Mouse (Mus musculus) neural tube, embryonic 14.5 days (tissue): ENCODE results near the gene Rapgef5. TPM values are rescaled to one million over a fixed set of nuclear protein-coding genes. Genes with fewer than 3 reads are reported as not detected.

Source experiments
- ATAC-seq: fragments of 200-750 bp; cut with Nextera tagmentation; 2 replicates; pipeline ENCODE4 v1.8.0; 2017; ENCODE audit warnings: low read depth, mild to moderate bottlenecking, moderate TSS enrichment, moderate library complexity
- H3K27ac ChIP-seq: fragments of 300-500 bp; sonication (generic); 2 replicates; pipeline ENCODE4 v1.5.1; 2014; ENCODE audit warnings: low read depth, mild to moderate bottlenecking, control low read depth, low read length, moderate library complexity, mixed read lengths
- H3K27me3 ChIP-seq: fragments of 300-500 bp; sonication (generic); 2 replicates; pipeline ENCODE4 v1.6.1; 2014; ENCODE audit warnings: low read length; ENCODE audit not compliant: control insufficient read depth, insufficient read depth
- H3K36me3 ChIP-seq: fragments of 300-500 bp; sonication (generic); 2 replicates; pipeline ENCODE4 v1.6.1; 2014; ENCODE audit warnings: low read length, mixed read lengths; ENCODE audit not compliant: control insufficient read depth, insufficient read depth
- H3K4me1 ChIP-seq: fragments of 300-500 bp; sonication (generic); 2 replicates; pipeline ENCODE4 v1.6.1; 2014; ENCODE audit warnings: low read length; ENCODE audit not compliant: control insufficient read depth, insufficient read depth
- H3K4me2 ChIP-seq: fragments of 300-500 bp; sonication (generic); 2 replicates; pipeline ENCODE4 v1.6.1; 2014; ENCODE audit warnings: mild to moderate bottlenecking, low read depth, low read length, control low read depth
- H3K4me3 ChIP-seq: fragments of 300-500 bp; sonication (generic); 2 replicates; pipeline ENCODE4 v1.5.1; 2014; ENCODE audit warnings: low read depth, low read length, control low read depth, mixed read lengths
- H3K9ac ChIP-seq: fragments of 300-500 bp; sonication (generic); replicated peaks from 2 replicates; pipeline ENCODE4 v1.6.1; 2014; ENCODE audit warnings: low read depth, mild to moderate bottlenecking, control low read depth, low read length, mixed read lengths
- H3K9me3 ChIP-seq: fragments of 300-500 bp; sonication (generic); 2 replicates; pipeline ENCODE4 v1.6.1; 2016; ENCODE audit warnings: low read length; ENCODE audit not compliant: control insufficient read depth
- WGBS: fragments of 180-500 bp; shearing (Covaris S2); extraction: QIAGEN DNeasy Blood & Tissue Kit; methylation state at CpG from one replicate; pipeline ENCODE4 v1.1.7; 2014; 5-methylcytosine and 5-hydroxymethylcytosine counted together
- polyA plus RNA-seq: library from polyadenylated mRNA; unstranded; fragments of >200 nt; fragmentation: Nextera tagmentation; extraction: Ambion mirVana; gene quantifications from 2 replicates; pipeline ENCODE4 v1.2.1, GENCODE M21; 2014

Rapgef5 gene
- polyA plus RNA-seq, 1 experiment from 2014 or later = 39.4 TPM

- no peak for ATAC-seq
- Histone ChIP-seq H3K4me3 (no peak overlapping the region), H3K9ac (no peak overlapping the region), H3K4me1 (no peaks in the 10 kb centered on the region), H3K4me2 (no peak overlapping the region), H3K27me3 (no peaks in the 10 kb centered on the region), H3K27ac (no peak overlapping the region), H3K9me3 (no peaks in the 10 kb centered on the region), H3K36me3 (no peaks in the 10 kb centered on the region)
- WGBS = 74% methylated on average over 6 of the region's 6 CpGs
Measured at GRCm38 (mm10) chr12:117639356-117640121, 123.3 kb downstream of the Rapgef5 start.

DNA sequence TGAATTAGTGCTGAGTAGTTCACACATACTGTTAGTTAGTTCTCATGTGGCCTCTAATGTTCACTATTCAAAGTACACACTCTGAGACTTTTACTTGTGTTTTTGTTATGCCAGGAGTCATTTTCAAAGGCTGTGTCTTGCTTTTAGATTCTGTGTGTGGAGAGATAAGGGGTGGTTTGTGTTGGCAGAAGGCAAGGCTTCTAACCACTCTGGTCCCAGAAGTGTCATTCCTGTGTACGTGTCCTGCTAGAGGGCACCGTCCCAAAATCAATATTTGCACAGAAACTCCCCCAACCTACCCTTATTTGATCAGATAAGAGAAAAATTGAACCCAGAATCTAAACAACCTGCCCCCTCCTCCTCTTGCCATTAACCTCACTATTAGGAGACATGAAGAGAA is 126.2 kb downstream of the Rapgef5 start:
- H3K27me3 ChIP-seq = no peaks in the 10 kb centered on the region
- no peaks in the 10 kb centered on the region for H3K36me3 ChIP-seq
- no peak overlapping the region for H3K9ac ChIP-seq
- H3K4me2 ChIP-seq = no peak overlapping the region
- no peak overlapping the region for H3K4me3 ChIP-seq
- 70% methylated on average over 2 of the region's 2 CpGs for WGBS
- H3K4me1 ChIP-seq = no peaks in the 10 kb centered on the region
- ATAC-seq = no peak
- no peaks in the 10 kb centered on the region for H3K9me3 ChIP-seq
- H3K27ac ChIP-seq = no peak overlapping the region

DNA sequence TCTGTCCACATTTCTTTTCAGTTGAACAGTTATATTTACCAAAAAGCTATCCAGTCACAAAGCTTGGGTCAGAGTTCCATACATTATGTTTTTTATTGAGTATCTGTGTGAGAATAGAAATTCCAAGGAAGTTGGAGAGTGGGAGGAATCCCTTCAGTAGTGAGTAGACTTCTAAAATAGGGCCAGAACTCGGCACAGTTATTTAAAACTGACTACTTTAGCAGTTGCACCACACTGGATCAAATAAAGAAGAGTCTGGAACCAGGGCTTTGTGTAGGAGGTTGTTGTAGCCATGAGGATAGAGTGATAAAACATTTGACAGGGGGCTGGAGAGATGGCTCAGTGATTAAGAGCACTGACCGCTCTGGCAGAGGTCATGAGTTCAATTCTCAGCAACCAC is 129.5 kb downstream of the Rapgef5 start:
- Histone ChIP-seq H3K9ac (no peak overlapping the region), H3K4me1 (0 out of 2 replicates have a peak, but pooled peaks cover 4% of the 10 kb centered on the region), H3K4me2 (no peak overlapping the region), H3K4me3 (no peak overlapping the region), H3K9me3 (no peaks in the 10 kb centered on the region), H3K27me3 (no peaks in the 10 kb centered on the region), H3K36me3 (no peaks in the 10 kb centered on the region), H3K27ac (no peak overlapping the region)
- no peak for ATAC-seq
- 83% methylated on average over 2 of the region's 2 CpGs for WGBS

GRCm38 (mm10) chr12:117653920-117654472 is 137.7 kb downstream of the Rapgef5 start:
- WGBS = 86% methylated on average over 8 of the region's 8 CpGs
- Histone ChIP-seq H3K36me3 (no peaks in the 10 kb centered on the region), H3K27ac (no peak overlapping the region), H3K9ac (no peak overlapping the region), H3K4me1 (0 out of 2 replicates have a peak, but pooled peaks cover 4% of the 10 kb centered on the region), H3K27me3 (no peaks in the 10 kb centered on the region), H3K9me3 (no peaks in the 10 kb centered on the region), H3K4me3 (no peak overlapping the region), H3K4me2 (no peak overlapping the region)
- ATAC-seq = no peak

DNA sequence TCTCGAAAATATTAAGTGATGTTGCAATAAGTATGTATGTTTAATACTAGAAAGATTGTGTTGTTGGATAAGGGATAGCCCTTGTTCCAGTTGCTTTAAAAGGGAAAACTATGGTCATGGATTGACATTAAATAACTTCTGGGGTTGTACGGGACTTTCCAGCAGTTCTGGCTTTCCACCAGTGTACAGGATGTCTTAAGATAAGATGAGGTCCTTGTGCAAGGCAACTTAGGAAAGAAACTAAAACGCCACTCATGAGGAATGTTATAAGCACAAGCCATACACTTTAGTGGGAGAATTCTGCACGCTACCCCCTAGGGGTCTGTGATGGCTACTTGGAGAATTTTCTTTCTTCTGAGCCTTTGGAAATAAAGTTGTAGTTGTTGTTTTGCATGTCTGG is 140.7 kb downstream of the Rapgef5 start:
- no peaks in the 10 kb centered on the region for H3K36me3 ChIP-seq
- no peaks in the 10 kb centered on the region for H3K27me3 ChIP-seq
- H3K27ac ChIP-seq = no peak overlapping the region
- no peak overlapping the region for H3K9ac ChIP-seq
- H3K9me3 ChIP-seq = no peaks in the 10 kb centered on the region
- no peak overlapping the region for H3K4me2 ChIP-seq
- 87% methylated on average over 4 of the region's 4 CpGs for WGBS
- H3K4me3 ChIP-seq = no peak overlapping the region
- ATAC-seq = no peak
- no peaks in the 10 kb centered on the region for H3K4me1 ChIP-seq

- Histone ChIP-seq H3K9ac (no peak overlapping the region), H3K27ac (no peak overlapping the region), H3K27me3 (no peaks in the 10 kb centered on the region), H3K4me3 (no peak overlapping the region), H3K4me2 (no peak overlapping the region), H3K4me1 (no peaks in the 10 kb centered on the region), H3K9me3 (no peaks in the 10 kb centered on the region), H3K36me3 (no peaks in the 10 kb centered on the region)
- 88% methylated on average over 5 of the region's 5 CpGs for WGBS
- no peak for ATAC-seq
Measured at GRCm38 (mm10) chr12:117657766-117658165, 141.5 kb downstream of the Rapgef5 start.

- Histone ChIP-seq H3K4me3 (no peak overlapping the region), H3K9ac (no peak overlapping the region), H3K4me2 (no peak overlapping the region), H3K36me3 (no peaks in the 10 kb centered on the region), H3K9me3 (no peaks in the 10 kb centered on the region), H3K4me1 (no peaks in the 10 kb centered on the region), H3K27ac (no peak overlapping the region), H3K27me3 (no peaks in the 10 kb centered on the region)
- WGBS = 32% methylated on average over 6 of the region's 6 CpGs
- ATAC-seq = no peak
Measured at GRCm38 (mm10) chr12:117658821-117659220, 142.5 kb downstream of the Rapgef5 start.

DNA sequence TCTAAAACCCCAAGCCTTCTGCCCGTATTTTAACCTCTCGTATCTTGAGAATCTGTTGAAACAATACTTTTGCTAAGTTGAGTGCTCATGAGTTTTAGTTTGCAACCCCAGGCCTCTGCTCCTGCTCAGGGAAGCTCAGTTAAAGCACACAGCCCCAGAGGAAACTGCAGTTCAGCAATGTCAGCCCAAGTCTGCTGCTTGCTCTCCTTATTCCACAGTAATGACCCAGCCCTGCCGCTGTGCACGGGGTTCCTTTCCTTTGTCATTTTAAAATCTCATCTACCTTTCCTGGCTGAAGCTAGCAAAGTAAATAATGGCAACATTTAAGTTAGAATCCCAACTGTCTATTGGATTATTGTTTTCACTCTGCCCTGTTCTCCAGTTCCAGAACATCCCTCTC is 144.1 kb downstream of the Rapgef5 start:
- H3K4me2 ChIP-seq = no peak overlapping the region
- no peaks in the 10 kb centered on the region for H3K27me3 ChIP-seq
- H3K9ac ChIP-seq = no peak overlapping the region
- H3K27ac ChIP-seq = no peak overlapping the region
- no peaks in the 10 kb centered on the region for H3K9me3 ChIP-seq
- no peaks in the 10 kb centered on the region for H3K4me1 ChIP-seq
- no peak overlapping the region for H3K4me3 ChIP-seq
- WGBS = 46% methylated on average over 4 of the region's 4 CpGs
- no peaks in the 10 kb centered on the region for H3K36me3 ChIP-seq
- no peak for ATAC-seq

GRCm38 (mm10) chr12:117661871-117662270 is 145.6 kb downstream of the Rapgef5 start:
- H3K4me2 ChIP-seq = no peak overlapping the region
- 82% methylated on average over 6 of the region's 6 CpGs for WGBS
- no peak for ATAC-seq
- no peak overlapping the region for H3K27ac ChIP-seq
- H3K36me3 ChIP-seq = no peaks in the 10 kb centered on the region
- no peak overlapping the region for H3K4me3 ChIP-seq
- no peaks in the 10 kb centered on the region for H3K27me3 ChIP-seq
- no peak overlapping the region for H3K9ac ChIP-seq
- H3K4me1 ChIP-seq = no peaks in the 10 kb centered on the region
- no peaks in the 10 kb centered on the region for H3K9me3 ChIP-seq
